Mouse (Mus musculus): ENCODE data around the gene Agrn. TPM values are rescaled to one million over a fixed set of nuclear protein-coding genes. Genes with fewer than 3 reads are reported as not detected.
"Not testable (repeated sequence)": the region's sequence is repeated elsewhere in the genome, so short reads cannot be mapped to it uniquely, and the experiment has no call there.

The Agrn gene
- total and polyA plus RNA-seq, 2 experiments from 2014 or later = 63.0 to 273 TPM

GRCm38 (mm10) chr4:156154771-156155170 lies 42.5 kb downstream of the Agrn start:
- no peak overlapping the region for H3K9ac ChIP-seq (replicated peaks; ENCODE audit: low read length)
- H3K27me3 ChIP-seq (ENCODE audit: insufficient read depth, low read length) = no peaks in the 10 kb centered on the region
- no peaks in the 10 kb centered on the region for H3K36me3 ChIP-seq (ENCODE audit: insufficient read depth, low read length)
- no peak overlapping the region for H3K4me2 ChIP-seq (ENCODE audit: low read depth, low read length)
- no peak overlapping the region for H3K4me3 ChIP-seq (ENCODE audit: low read length)
- no peaks in the 10 kb centered on the region for H3K9me3 ChIP-seq (ENCODE audit: low read length)
- no peak for DNase-seq (ENCODE audit: low spot score)
- TF ChIP-seq CTCF (IDR thresholded peaks at IDR 0.05; ENCODE audit: low read depth) = no peak
- WGBS = 95% methylated on average over 3 of the region's 3 CpGs
- no peak for ATAC-seq
- no peak overlapping the region for H3K27ac ChIP-seq
- H3K4me1 ChIP-seq (ENCODE audit: insufficient read depth, low read length) = no peaks in the 10 kb centered on the region

- not testable (repeated sequence) for ATAC-seq; H3K4me2 ChIP-seq (ENCODE audit: low read depth, low read length); H3K4me1 ChIP-seq (ENCODE audit: insufficient read depth, low read length); H3K9ac ChIP-seq (replicated peaks; ENCODE audit: low read length); H3K36me3 ChIP-seq (ENCODE audit: insufficient read depth, low read length); H3K9me3 ChIP-seq (ENCODE audit: low read length); H3K27ac ChIP-seq; H3K27me3 ChIP-seq (ENCODE audit: insufficient read depth, low read length); H3K4me3 ChIP-seq (ENCODE audit: low read length); DNase-seq (ENCODE audit: low spot score)
- 84% methylated on average over 10 of the region's 10 CpGs for WGBS
Measured at GRCm38 (mm10) chr4:156150887-156151286, 46.4 kb downstream of the Agrn start.

GRCm38 (mm10) chr4:156136285-156137100 lies 60.8 kb downstream of the Agrn start:
- Histone ChIP-seq H3K4me1 (ENCODE audit: insufficient read depth, low read length) (no peaks in the 10 kb centered on the region), H3K27me3 (ENCODE audit: insufficient read depth, low read length) (no peaks in the 10 kb centered on the region), H3K9ac (replicated peaks; ENCODE audit: low read length) (no peak overlapping the region), H3K9me3 (ENCODE audit: low read length) (no peaks in the 10 kb centered on the region), H3K4me2 (ENCODE audit: low read depth, low read length) (no peak overlapping the region), H3K4me3 (ENCODE audit: low read length) (no peak overlapping the region), H3K36me3 (ENCODE audit: insufficient read depth, low read length) (no peaks in the 10 kb centered on the region), H3K27ac (no peak overlapping the region)
- DNase-seq (ENCODE audit: low spot score) (no peak), ATAC-seq (no peak)
- 93% methylated on average over 30 of the region's 30 CpGs for WGBS
- TF ChIP-seq CTCF (IDR thresholded peaks at IDR 0.05; ENCODE audit: low read depth) = no peak

- no peaks in the 10 kb centered on the region for H3K9me3 ChIP-seq (ENCODE audit: low read length)
- no peak overlapping the region for H3K9ac ChIP-seq (replicated peaks; ENCODE audit: low read length)
- H3K36me3 ChIP-seq (ENCODE audit: insufficient read depth, low read length) = no peaks in the 10 kb centered on the region
- no peaks in the 10 kb centered on the region for H3K4me1 ChIP-seq (ENCODE audit: insufficient read depth, low read length)
- H3K4me2 ChIP-seq (ENCODE audit: low read depth, low read length) = no peak overlapping the region
- H3K27ac ChIP-seq = no peak overlapping the region
- WGBS = 94% methylated on average over 14 of the region's 14 CpGs
- H3K4me3 ChIP-seq (ENCODE audit: low read length) = no peak overlapping the region
- ATAC-seq (no peak), DNase-seq (ENCODE audit: low spot score) (no peak)
- TF ChIP-seq CTCF (IDR thresholded peaks at IDR 0.05; ENCODE audit: low read depth) = no peak
- H3K27me3 ChIP-seq (ENCODE audit: insufficient read depth, low read length) = no peaks in the 10 kb centered on the region
Measured at GRCm38 (mm10) chr4:156135801-156136200, 61.5 kb downstream of the Agrn start.

- Histone ChIP-seq H3K9ac (replicated peaks; ENCODE audit: low read length) (no peak overlapping the region), H3K27me3 (ENCODE audit: insufficient read depth, low read length) (no peaks in the 10 kb centered on the region), H3K9me3 (ENCODE audit: low read length) (no peaks in the 10 kb centered on the region), H3K4me1 (ENCODE audit: insufficient read depth, low read length) (no peaks in the 10 kb centered on the region), H3K27ac (no peak overlapping the region), H3K4me2 (ENCODE audit: low read depth, low read length) (no peak overlapping the region), H3K36me3 (ENCODE audit: insufficient read depth, low read length) (no peaks in the 10 kb centered on the region), H3K4me3 (ENCODE audit: low read length) (no peak overlapping the region)
- 89% methylated on average over 13 of the region's 13 CpGs for WGBS
- DNase-seq (ENCODE audit: low spot score) (no peak), ATAC-seq (no peak)
- TF ChIP-seq CTCF (IDR thresholded peaks at IDR 0.05; ENCODE audit: low read depth) = no peak
Measured at GRCm38 (mm10) chr4:156135112-156135511, 62.2 kb downstream of the Agrn start.

GRCm38 (mm10) chr4:156133943-156134605 lies 63.2 kb downstream of the Agrn start:
- Histone ChIP-seq H3K27ac (no peak overlapping the region), H3K4me1 (ENCODE audit: insufficient read depth, low read length) (no peaks in the 10 kb centered on the region), H3K9me3 (ENCODE audit: low read length) (no peaks in the 10 kb centered on the region), H3K4me3 (ENCODE audit: low read length) (no peak overlapping the region), H3K9ac (replicated peaks; ENCODE audit: low read length) (no peak overlapping the region), H3K36me3 (ENCODE audit: insufficient read depth, low read length) (no peaks in the 10 kb centered on the region), H3K4me2 (ENCODE audit: low read depth, low read length) (no peak overlapping the region), H3K27me3 (ENCODE audit: insufficient read depth, low read length) (no peaks in the 10 kb centered on the region)
- TF ChIP-seq CTCF (IDR thresholded peaks at IDR 0.05; ENCODE audit: low read depth) = no peak
- 75% methylated on average over 12 of the region's 12 CpGs for whole genome bisulfite sequencing
- no peak for ATAC-seq
- no peak for DNase-seq (ENCODE audit: low spot score)

GRCm38 (mm10) chr4:156133334-156133733 lies 64.0 kb downstream of the Agrn start:
- H3K9ac ChIP-seq (replicated peaks; ENCODE audit: low read length) = no peak overlapping the region
- no peaks in the 10 kb centered on the region for H3K4me1 ChIP-seq (ENCODE audit: insufficient read depth, low read length)
- H3K27ac ChIP-seq = no peak overlapping the region
- no peaks in the 10 kb centered on the region for H3K27me3 ChIP-seq (ENCODE audit: insufficient read depth, low read length)
- no peaks in the 10 kb centered on the region for H3K36me3 ChIP-seq (ENCODE audit: insufficient read depth, low read length)
- DNase-seq (ENCODE audit: low spot score) (no peak), ATAC-seq (no peak)
- TF ChIP-seq CTCF (IDR thresholded peaks at IDR 0.05; ENCODE audit: low read depth) = no peak
- no peak overlapping the region for H3K4me3 ChIP-seq (ENCODE audit: low read length)
- WGBS = 48% methylated on average over 5 of the region's 5 CpGs
- H3K4me2 ChIP-seq (ENCODE audit: low read depth, low read length) = no peak overlapping the region
- no peaks in the 10 kb centered on the region for H3K9me3 ChIP-seq (ENCODE audit: low read length)

Data from hindbrain, postnatal 0 days (tissue).